Mouse (Mus musculus) bone marrow, adult 2 months (tissue): ENCODE data around the gene Lrrc8d.

ENCODE experiments used
- CTCF ChIP-seq: fragments of 200-500 bp; IDR thresholded peaks from 2 replicates; pipeline ENCODE4 v1.5.1; 2011; ENCODE audit warnings: low read length, control low read depth; ENCODE audit not compliant: control insufficient read depth, insufficient read depth
- POLR2A ChIP-seq: fragments of 200-500 bp; IDR thresholded peaks from 2 replicates; pipeline ENCODE4 v1.6.1; 2011; ENCODE audit warnings: low read depth, mild to moderate bottlenecking, control low read depth, low read length, borderline replicate concordance; ENCODE audit not compliant: control insufficient read depth

- no peak for TF ChIP-seq CTCF
- no peak for TF ChIP-seq POLR2A
Measured at GRCm38 (mm10) chr5:105805955-105806354, 106.2 kb downstream of the Lrrc8d start.
